Mouse (Mus musculus): Measurements from ENCODE around the gene Aph1a. TPM values are rescaled to one million over a fixed set of nuclear protein-coding genes. Genes with fewer than 3 reads are reported as not detected.

Gene Aph1a
- polyA plus RNA-seq, 1 experiment from 2014 or later = 31.1 TPM

- peaks cover 29% of the 10 kb centered on the region for H3K36me3 ChIP-seq (ENCODE audit: control insufficient read depth, insufficient read depth)
- no peak overlapping the region for H3K9ac ChIP-seq (ENCODE audit: low read length)
- no peaks in the 10 kb centered on the region for H3K9me3 ChIP-seq (replicated peaks; ENCODE audit: control insufficient read depth, low read length)
- H3K4me2 ChIP-seq (ENCODE audit: low read depth, low read length) = no peak overlapping the region
- WGBS = 85% methylated on average over 7 of the region's 7 CpGs
- ATAC-seq (replicated peaks; ENCODE audit: extremely low read depth, insufficient read depth, low FRiP score) = no peak
- no peak overlapping the region for H3K4me3 ChIP-seq (ENCODE audit: low read length)
- H3K27me3 ChIP-seq (ENCODE audit: control insufficient read depth, insufficient read depth, low read length) = no peaks in the 10 kb centered on the region
- no peak overlapping the region; the same call in 1 of the 2 replicates for H3K27ac ChIP-seq (ENCODE audit: low read length)
- peaks cover 13% of the 10 kb centered on the region for H3K4me1 ChIP-seq (ENCODE audit: control insufficient read depth, insufficient read depth, low read length)
Observed at GRCm38 (mm10) chr3:95932566-95932965, 38.8 kb downstream of the Aph1a start.

- 89% methylated on average over 7 of the region's 7 CpGs for WGBS
- ATAC-seq (replicated peaks; ENCODE audit: extremely low read depth, insufficient read depth, low FRiP score) = no peak
Observed at GRCm38 (mm10) chr3:95933111-95933750, 39.5 kb downstream of the Aph1a start.

DNA sequence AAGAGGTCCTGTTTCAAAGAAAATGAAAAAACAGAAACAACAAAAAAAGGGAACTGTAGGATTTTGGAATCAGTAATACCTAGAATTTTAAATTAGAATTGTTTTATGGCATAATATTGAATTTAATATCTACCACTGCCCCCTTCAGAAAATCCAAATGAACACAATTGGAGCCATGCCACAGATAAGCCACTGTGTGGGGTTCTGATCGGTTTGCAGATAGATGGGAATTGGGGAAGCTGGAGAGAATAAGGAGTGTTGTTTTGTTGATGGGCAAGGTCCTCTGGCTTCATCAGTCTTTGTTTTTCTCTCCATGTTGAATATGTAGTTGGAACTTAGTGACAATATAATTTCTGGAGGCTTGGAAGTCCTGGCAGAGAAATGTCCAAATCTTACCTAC is 40.7 kb downstream of the Aph1a start:
- WGBS = 94% methylated on average over 1 of the region's 1 CpGs
- ATAC-seq (replicated peaks; ENCODE audit: extremely low read depth, insufficient read depth, low FRiP score) = no peak
- no peaks in the 10 kb centered on the region for H3K27me3 ChIP-seq (ENCODE audit: control insufficient read depth, insufficient read depth, low read length)
- peaks cover 13% of the 10 kb centered on the region for H3K4me1 ChIP-seq (ENCODE audit: control insufficient read depth, insufficient read depth, low read length)
- H3K27ac ChIP-seq (ENCODE audit: low read length) = no peak overlapping the region
- no peaks in the 10 kb centered on the region for H3K9me3 ChIP-seq (replicated peaks; ENCODE audit: control insufficient read depth, low read length)
- H3K4me3 ChIP-seq (ENCODE audit: low read length) = no peak overlapping the region
- H3K4me2 ChIP-seq (ENCODE audit: low read depth, low read length) = no peak overlapping the region
- H3K9ac ChIP-seq (ENCODE audit: low read length) = no peak overlapping the region
- peaks cover 48% of the 10 kb centered on the region for H3K36me3 ChIP-seq (ENCODE audit: control insufficient read depth, insufficient read depth)

More at GRCm38 (mm10) chr3:95933111-95933750, 39.5 kb downstream of the Aph1a start:
- Histone ChIP-seq H3K27me3 (ENCODE audit: control insufficient read depth, insufficient read depth, low read length) (no peaks in the 10 kb centered on the region), H3K27ac (ENCODE audit: low read length) (no peak overlapping the region), H3K4me1 (ENCODE audit: control insufficient read depth, insufficient read depth, low read length) (peaks cover 13% of the 10 kb centered on the region), H3K36me3 (ENCODE audit: control insufficient read depth, insufficient read depth) (peaks cover 35% of the 10 kb centered on the region), H3K9me3 (replicated peaks; ENCODE audit: control insufficient read depth, low read length) (no peaks in the 10 kb centered on the region), H3K9ac (ENCODE audit: low read length) (no peak overlapping the region), H3K4me3 (ENCODE audit: low read length) (no peak overlapping the region), H3K4me2 (ENCODE audit: low read depth, low read length) (no peak overlapping the region)

DNA sequence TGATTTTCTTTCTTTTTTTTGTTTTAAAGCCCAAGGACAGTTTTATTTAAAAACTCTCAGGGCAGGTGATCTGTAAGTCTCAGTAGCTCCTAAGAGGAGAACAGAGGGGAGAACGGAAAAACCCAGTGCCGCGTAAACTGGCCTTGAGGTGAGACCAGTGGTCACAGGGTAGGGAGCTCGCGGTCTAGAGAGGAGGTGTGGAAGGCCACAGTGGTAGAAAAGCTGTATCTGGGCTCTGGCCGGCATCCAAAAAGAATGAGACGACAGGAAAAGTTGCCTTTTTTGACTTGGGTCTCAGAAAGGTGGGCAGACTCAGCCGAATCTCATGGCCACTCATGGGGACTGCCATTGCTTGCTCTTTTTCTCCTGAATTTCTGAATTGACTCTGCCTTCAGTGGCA is 44.4 kb downstream of the Aph1a start:
- WGBS = 92% methylated on average over 8 of the region's 8 CpGs
- Histone ChIP-seq H3K27me3 (ENCODE audit: control insufficient read depth, insufficient read depth, low read length) (no peaks in the 10 kb centered on the region), H3K4me1 (ENCODE audit: control insufficient read depth, insufficient read depth, low read length) (no peaks in the 10 kb centered on the region), H3K4me3 (ENCODE audit: low read length) (no peak overlapping the region), H3K9me3 (replicated peaks; ENCODE audit: control insufficient read depth, low read length) (no peaks in the 10 kb centered on the region), H3K4me2 (ENCODE audit: low read depth, low read length) (no peak overlapping the region), H3K36me3 (ENCODE audit: control insufficient read depth, insufficient read depth) (peaks cover 72% of the 10 kb centered on the region), H3K27ac (ENCODE audit: low read length) (no peak overlapping the region), H3K9ac (ENCODE audit: low read length) (no peak overlapping the region)
- ATAC-seq (replicated peaks; ENCODE audit: extremely low read depth, insufficient read depth, low FRiP score) = no peak

GRCm38 (mm10) chr3:95938835-95939234 is 45.1 kb downstream of the Aph1a start:
- no peaks in the 10 kb centered on the region for H3K27me3 ChIP-seq (ENCODE audit: control insufficient read depth, insufficient read depth, low read length)
- no peak for ATAC-seq (replicated peaks; ENCODE audit: extremely low read depth, insufficient read depth, low FRiP score)
- H3K9me3 ChIP-seq (replicated peaks; ENCODE audit: control insufficient read depth, low read length) = no peaks in the 10 kb centered on the region
- no peak overlapping the region for H3K27ac ChIP-seq (ENCODE audit: low read length)
- H3K4me2 ChIP-seq (ENCODE audit: low read depth, low read length) = no peak overlapping the region
- WGBS = 97% methylated on average over 15 of the region's 15 CpGs
- H3K9ac ChIP-seq (ENCODE audit: low read length) = no peak overlapping the region
- no peaks in the 10 kb centered on the region for H3K4me1 ChIP-seq (ENCODE audit: control insufficient read depth, insufficient read depth, low read length)
- H3K4me3 ChIP-seq (ENCODE audit: low read length) = no peak overlapping the region
- peaks cover 72% of the 10 kb centered on the region for H3K36me3 ChIP-seq (ENCODE audit: control insufficient read depth, insufficient read depth)

DNA sequence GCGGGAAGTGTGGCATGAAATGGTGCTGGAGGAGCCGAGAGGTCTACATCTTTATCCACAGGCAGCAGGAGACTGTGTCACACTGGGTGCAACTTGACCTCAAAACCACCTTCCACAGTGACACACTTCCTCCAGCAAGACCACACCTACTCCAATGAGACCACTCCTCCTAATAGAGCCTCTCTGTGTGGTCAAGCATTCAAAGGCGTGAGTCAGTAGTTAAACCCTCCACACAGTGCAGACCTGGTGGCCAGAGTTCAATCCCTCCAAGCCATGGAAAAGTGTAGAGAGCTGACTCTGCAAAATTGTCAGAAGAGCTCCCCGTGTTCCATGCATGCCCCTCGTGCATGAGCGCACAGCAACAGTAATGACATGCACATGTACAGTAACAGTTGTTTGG is 49.0 kb downstream of the Aph1a start:
- WGBS = 81% methylated on average over 6 of the region's 6 CpGs
- no peak overlapping the region for H3K4me3 ChIP-seq (ENCODE audit: low read length)
- no peak for ATAC-seq (replicated peaks; ENCODE audit: extremely low read depth, insufficient read depth, low FRiP score)
- peaks cover 63% of the 10 kb centered on the region for H3K36me3 ChIP-seq (ENCODE audit: control insufficient read depth, insufficient read depth)
- no peaks in the 10 kb centered on the region for H3K9me3 ChIP-seq (replicated peaks; ENCODE audit: control insufficient read depth, low read length)
- H3K4me2 ChIP-seq (ENCODE audit: low read depth, low read length) = no peak overlapping the region
- H3K4me1 ChIP-seq (ENCODE audit: control insufficient read depth, insufficient read depth, low read length) = no peaks in the 10 kb centered on the region
- no peak overlapping the region for H3K27ac ChIP-seq (ENCODE audit: low read length)
- H3K27me3 ChIP-seq (ENCODE audit: control insufficient read depth, insufficient read depth, low read length) = no peaks in the 10 kb centered on the region
- no peak overlapping the region for H3K9ac ChIP-seq (ENCODE audit: low read length)

- no peak overlapping the region for H3K27ac ChIP-seq (ENCODE audit: low read length)
- H3K9me3 ChIP-seq (replicated peaks; ENCODE audit: control insufficient read depth, low read length) = no peaks in the 10 kb centered on the region
- ATAC-seq (replicated peaks; ENCODE audit: extremely low read depth, insufficient read depth, low FRiP score) = no peak
- no peaks in the 10 kb centered on the region for H3K27me3 ChIP-seq (ENCODE audit: control insufficient read depth, insufficient read depth, low read length)
- peaks cover 58% of the 10 kb centered on the region for H3K36me3 ChIP-seq (ENCODE audit: control insufficient read depth, insufficient read depth)
- no peak overlapping the region for H3K4me2 ChIP-seq (ENCODE audit: low read depth, low read length)
- no peak overlapping the region for H3K9ac ChIP-seq (ENCODE audit: low read length)
- H3K4me1 ChIP-seq (ENCODE audit: control insufficient read depth, insufficient read depth, low read length) = no peaks in the 10 kb centered on the region
- 98% methylated on average over 7 of the region's 7 CpGs for WGBS
- no peak overlapping the region for H3K4me3 ChIP-seq (ENCODE audit: low read length)
Observed at GRCm38 (mm10) chr3:95943226-95943625, 49.5 kb downstream of the Aph1a start.

DNA sequence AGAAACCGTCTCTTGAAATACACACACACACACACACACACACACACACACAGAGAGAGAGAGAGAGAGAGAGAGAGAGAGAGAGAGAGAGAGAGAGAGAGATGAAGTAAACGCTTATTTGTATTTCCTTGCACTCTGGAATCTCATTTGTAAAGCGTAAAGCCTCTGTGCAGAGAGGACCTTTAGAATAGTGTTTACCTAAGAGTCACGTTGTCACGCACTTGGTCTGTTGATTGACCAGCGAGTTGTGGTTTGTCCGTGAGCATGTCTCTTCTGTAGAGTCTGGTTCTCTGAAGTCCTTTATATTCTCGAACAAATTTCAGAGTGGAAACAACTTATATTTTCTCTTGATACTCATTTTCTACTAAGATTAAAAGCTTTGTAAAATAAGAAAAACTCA is 51.0 kb downstream of the Aph1a start:
- Histone ChIP-seq H3K27me3 (ENCODE audit: control insufficient read depth, insufficient read depth, low read length) (no peaks in the 10 kb centered on the region), H3K4me1 (ENCODE audit: control insufficient read depth, insufficient read depth, low read length) (no peaks in the 10 kb centered on the region), H3K36me3 (ENCODE audit: control insufficient read depth, insufficient read depth) (peaks cover 49% of the 10 kb centered on the region), H3K9ac (ENCODE audit: low read length) (no peak overlapping the region), H3K4me2 (ENCODE audit: low read depth, low read length) (no peak overlapping the region), H3K9me3 (replicated peaks; ENCODE audit: control insufficient read depth, low read length) (no peaks in the 10 kb centered on the region), H3K4me3 (ENCODE audit: low read length) (no peak overlapping the region), H3K27ac (ENCODE audit: low read length) (no peak overlapping the region)
- no peak for ATAC-seq (replicated peaks; ENCODE audit: extremely low read depth, insufficient read depth, low FRiP score)
- 87% methylated on average over 8 of the region's 8 CpGs for WGBS

DNA sequence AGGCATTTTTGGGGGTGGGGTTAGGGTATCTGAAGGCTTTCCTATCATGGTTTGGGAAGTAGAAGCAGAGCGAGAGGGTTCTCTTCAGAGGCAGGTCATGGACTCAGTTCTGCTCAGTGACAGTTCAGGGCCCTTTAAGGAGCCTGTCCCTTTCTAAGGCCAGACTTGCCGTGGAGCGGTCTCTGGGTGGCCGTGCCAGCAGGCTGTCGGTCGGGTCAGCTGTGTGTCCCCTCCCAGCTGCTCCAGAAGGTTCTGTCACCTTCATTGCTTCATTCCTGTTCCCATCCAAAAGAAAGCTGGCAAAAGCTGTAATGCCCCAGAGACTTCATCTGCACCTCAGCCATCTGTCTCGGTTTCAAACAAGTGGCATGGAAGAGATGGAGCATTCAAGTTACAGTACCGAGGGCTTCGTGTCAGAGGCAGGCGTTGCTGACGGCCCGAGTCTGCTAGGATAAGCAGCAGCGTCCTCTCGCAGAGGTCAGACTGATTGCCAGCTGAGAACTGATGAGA is 52.0 kb downstream of the Aph1a start:
- Histone ChIP-seq H3K9ac (ENCODE audit: low read length) (no peak overlapping the region), H3K9me3 (replicated peaks; ENCODE audit: control insufficient read depth, low read length) (no peaks in the 10 kb centered on the region), H3K27ac (ENCODE audit: low read length) (no peak overlapping the region), H3K4me2 (ENCODE audit: low read depth, low read length) (no peak overlapping the region), H3K36me3 (ENCODE audit: control insufficient read depth, insufficient read depth) (peaks cover 41% of the 10 kb centered on the region), H3K4me3 (ENCODE audit: low read length) (no peak overlapping the region), H3K27me3 (ENCODE audit: control insufficient read depth, insufficient read depth, low read length) (no peaks in the 10 kb centered on the region), H3K4me1 (ENCODE audit: control insufficient read depth, insufficient read depth, low read length) (no peaks in the 10 kb centered on the region)
- 59% methylated on average over 14 of the region's 14 CpGs for WGBS
- no peak for ATAC-seq (replicated peaks; ENCODE audit: extremely low read depth, insufficient read depth, low FRiP score)

Data from heart, embryonic 16.5 days (tissue).